Mouse (Mus musculus) A20 (cell line): ENCODE measurements around the gene Heatr4.
"Not testable (repeated sequence)": the region's sequence is repeated elsewhere in the genome, so short reads cannot be mapped to it uniquely, and the experiment has no call there.

Experiments used
- DNase-seq: peaks from one replicate; pipeline ENCODE4 v3.0.0-alpha.2; 2011; ENCODE audit warnings: low read depth, low spot score

Gene Heatr4

DNA sequence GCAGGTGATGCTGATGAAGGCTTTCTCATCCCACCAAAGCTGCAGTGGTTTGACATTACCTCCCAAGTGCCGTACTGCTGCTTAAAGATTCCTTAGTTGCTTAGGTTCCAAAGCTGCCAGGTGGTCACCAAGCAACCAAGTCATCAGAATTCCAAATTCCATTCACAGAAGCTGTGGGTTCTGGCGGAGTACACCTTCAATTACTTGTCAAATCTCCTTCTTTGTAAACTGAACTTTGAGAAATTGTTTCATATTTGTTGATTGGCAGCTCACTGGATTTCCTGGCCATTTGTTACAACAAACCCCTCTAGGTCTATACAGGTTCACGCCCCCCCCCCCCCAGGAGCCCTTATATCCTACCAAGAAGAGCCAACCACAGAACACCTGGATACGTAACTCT, at the start of gene Heatr4:
TSS of gene Heatr4 (minus strand) at position 101 of the 400 bp plus-strand sequence.
- no peak for DNase-seq

- DNase-seq: no peak
These were observed 49.5 kb upstream of the Heatr4 start for GRCm38 (mm10) chr12:84034108-84034507.

- DNase-seq: not testable (repeated sequence)
These were observed 48.6 kb upstream of the Heatr4 start for GRCm38 (mm10) chr12:84033302-84033701.

- DNase-seq: no peak
These were observed 48.2 kb upstream of the Heatr4 start for GRCm38 (mm10) chr12:84032854-84033253.

DNA sequence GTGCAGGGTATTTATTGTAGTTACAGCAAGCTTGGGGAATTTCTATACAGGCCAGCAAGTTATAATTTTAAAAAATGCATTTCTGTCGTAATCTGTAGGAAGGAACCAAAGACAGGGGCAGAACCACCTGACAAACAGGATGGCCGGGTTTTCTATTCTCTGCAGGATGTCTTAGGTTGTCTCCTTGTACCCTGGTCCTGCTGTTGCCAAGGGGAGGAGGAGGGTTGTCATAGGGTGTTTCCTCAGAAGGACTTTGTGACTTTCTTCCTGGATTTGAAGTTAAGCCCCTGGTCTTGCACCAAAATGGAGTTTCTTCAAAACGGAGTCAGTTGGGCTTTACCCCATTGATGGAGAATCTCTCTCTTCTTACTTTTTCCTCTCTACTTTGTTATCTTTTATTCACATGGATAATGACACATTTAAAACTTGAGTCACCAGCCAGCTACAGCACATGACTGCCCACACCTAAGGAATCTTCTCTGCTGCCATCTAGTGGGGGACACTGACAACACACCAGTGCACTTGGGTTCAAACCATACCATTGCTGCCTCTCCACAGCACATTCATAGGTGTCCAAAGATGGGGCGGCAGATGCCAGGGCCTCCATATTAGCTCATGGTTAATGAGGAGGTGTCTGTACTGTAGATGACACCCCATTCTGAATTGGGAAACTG, 46.1 kb upstream of the Heatr4 start:
- peak; percentile 74 for DNase-seq

- DNase-seq: not testable (repeated sequence)
These were observed 44.4 kb upstream of the Heatr4 start for GRCm38 (mm10) chr12:84029043-84029442.

DNA sequence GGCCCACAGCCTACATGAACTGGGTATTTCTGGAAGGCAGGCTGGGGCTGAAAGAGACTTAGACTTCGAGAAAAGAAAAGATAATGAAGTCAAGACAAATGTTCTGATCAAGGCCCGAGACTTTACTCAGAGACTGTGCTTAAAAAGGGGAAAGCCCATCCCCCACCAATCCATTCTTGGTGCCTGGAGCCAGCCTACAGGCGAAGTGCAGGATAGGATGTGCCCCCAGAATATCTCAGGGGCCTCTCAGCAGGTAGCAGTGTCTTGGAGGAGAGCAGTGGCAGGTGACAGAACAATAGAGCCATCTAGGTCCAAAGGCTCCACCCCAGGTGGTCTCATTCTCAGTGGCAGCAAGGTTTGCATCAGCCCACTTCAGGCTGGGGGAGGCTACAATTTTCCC, 43.7 kb upstream of the Heatr4 start:
- DNase-seq: not testable (repeated sequence)

- no peak for DNase-seq
These were observed 41.2 kb upstream of the Heatr4 start for GRCm38 (mm10) chr12:84025888-84026287.

DNA sequence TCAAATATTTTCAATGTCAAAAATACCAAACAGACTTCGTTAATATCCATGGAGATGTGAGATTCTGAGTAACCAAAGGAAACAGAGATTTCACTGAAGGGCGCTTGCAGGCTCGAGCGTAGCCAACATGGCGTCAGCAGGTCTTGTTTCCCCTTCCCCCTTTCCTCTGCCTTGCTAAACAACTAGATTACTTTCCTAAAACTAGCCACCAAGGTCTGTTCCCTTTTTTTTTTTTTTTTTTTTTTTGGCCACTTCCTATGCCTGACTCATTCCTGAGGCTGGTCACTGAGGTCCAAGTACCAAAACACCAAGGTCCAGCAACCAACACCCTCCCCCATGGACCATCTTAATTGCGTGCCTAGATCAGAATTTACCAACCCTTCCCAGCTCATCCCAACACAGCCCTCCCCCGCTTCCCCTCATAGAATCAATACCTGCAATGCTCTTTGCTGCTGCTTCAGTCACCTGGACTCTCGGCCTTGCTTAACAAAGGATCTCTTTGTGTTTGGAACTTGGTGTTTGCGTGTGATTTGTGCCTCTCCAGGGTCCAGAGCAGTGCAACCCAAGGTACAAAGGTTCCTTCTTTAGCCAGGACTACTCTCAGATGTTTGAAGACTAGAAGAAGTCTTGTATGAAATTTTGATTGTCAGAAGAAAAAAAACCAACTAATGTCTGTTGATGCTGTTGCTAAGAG, 38.5 kb upstream of the Heatr4 start:
- no peak for DNase-seq

- not testable (repeated sequence) for DNase-seq
These were observed 37.6 kb upstream of the Heatr4 start for GRCm38 (mm10) chr12:84022266-84022665.

GRCm38 (mm10) chr12:84020528-84020927, 35.9 kb upstream of the Heatr4 start:
- not testable (repeated sequence) for DNase-seq

DNA sequence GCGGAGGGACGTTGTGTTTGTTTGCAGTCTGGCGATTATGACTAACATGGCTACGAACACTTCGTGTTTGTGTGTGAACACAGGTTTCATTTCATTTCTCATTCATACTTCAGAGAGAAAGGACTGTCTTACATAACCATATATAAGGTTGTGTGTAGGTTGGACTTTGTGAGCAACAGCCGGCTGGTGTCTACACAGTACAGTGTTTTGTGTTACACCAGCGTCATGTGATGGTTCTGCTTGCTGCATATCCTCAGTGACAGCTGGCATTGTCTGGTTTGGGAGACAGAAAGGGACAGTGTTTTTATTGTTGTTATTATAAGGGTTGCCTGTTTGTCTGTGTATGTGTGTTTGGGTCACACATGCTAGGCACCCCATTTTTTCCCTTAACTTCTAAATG, 29.0 kb upstream of the Heatr4 start:
- no peak for DNase-seq

DNA sequence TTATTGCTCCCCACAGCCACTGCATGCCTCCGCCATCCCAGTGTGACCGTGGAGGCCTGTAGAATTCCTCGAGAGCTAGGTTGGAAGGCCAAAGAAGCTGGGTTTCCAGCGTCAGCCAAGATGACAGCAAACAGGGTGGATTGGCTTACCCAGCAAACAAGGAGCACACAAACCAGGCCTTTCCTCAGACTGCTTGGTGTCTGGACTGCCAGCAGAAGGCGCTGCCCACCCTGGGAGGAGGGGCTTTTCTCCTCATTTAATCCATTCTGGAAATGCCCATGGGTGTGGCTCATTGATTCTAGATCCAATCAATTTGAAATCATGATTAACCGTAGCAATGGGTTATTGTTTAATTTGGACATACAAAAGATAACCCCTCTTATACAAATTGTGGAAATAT, 28.5 kb upstream of the Heatr4 start:
- no peak for DNase-seq

DNA sequence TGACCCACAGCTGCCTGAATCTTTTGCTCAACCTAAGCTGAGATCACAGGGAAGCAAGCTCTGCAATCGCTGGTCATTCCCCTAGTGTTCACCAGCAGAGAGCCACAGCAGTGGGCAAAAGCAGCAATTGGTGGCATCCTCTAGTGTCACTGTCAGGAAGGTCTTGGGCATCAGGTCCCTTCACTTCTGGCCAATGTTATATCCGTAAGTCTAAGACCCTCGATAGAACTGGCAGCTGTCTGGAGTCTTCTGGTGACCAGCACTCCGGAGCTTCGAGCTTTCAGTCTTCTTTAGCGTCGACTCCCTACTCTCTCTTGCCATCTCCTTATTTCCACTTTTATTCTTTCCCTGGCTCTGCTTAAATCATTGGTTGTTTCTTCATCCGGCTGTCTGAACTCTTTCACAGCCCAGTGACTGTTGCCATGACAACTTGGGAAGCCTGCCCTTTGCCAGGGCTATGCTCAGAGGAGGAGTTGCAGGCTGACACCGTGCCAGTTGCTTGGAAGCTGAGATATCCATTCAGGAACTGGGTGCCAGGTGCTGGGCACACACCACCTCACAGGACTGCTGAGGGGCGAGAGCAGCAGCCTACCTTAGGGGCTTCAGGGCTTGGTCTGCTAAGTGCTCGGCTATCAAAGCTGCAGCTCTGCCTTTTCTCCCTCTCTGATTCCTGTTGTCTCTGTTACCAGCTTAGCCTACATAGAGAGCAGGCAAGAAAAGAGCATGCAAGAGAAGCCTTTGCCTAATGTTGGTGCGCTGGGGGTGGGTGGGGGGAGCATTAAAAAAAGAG, 26.8 kb upstream of the Heatr4 start:
- DNase-seq: peak; percentile 30

- DNase-seq: no peak
These were observed 25.5 kb upstream of the Heatr4 start for GRCm38 (mm10) chr12:84010201-84010600.

DNA sequence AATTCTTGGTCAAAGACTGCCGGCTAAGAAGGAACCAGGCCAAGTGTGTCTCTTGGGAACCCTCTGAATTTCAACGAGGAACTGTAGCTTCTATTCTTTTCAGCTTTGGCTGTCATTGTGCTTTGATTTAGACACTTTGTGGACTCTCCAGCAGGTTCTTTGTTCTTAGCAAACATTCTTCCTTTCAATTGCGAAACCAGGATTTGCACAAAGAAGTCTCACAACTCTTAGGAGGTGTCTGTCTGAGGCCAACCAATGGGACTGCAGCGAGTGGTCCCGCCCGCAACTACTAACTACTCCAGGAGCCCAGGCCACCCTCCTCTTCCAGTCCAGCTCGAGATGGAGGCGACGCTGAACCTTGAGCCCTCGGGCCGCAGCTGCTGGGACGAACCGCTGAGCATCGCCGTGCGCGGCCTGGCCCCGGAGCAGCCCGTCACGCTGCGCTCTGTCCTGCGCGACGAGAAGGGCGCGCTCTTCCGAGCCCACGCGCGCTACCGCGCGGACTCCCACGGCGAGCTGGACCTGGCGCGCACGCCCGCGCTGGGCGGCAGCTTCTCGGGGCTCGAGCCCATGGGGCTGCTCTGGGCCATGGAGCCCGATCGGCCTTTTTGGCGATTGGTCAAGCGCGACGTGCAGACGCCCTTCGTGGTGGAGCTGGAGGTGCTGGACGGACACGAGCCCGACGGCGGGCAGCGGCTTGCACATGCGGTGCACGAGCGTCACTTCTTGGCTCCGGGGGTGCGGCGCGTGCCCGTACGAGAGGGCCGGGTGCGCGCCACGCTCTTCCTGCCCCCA, 24.7 kb upstream of the Heatr4 start, which contains the start of gene Acot1:
TSS of gene Acot1 (plus strand) at position 320 of the 795 bp plus-strand sequence.
- DNase-seq: not testable (repeated sequence)

GRCm38 (mm10) chr12:84008729-84009128, 24.1 kb upstream of the Heatr4 start:
- no peak for DNase-seq

DNA sequence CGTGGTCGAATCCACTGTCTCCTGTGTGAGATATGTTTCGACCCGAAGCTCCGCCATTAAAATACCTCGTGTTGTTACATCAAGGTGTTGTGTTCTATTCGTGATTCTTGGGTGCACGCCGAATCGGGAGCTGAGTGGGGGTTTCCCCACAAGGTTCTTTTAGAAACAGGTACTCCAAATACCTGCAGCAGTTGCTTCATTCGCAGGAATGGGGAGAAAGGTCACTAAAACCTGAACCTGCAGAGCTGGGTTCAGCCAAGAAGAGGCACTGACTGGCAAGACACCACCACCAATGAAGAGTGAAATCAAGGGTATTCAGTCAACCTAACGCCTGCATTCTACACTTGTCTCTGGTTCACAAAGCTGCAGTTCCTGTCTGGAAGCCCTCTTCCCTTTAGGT, 23.6 kb upstream of the Heatr4 start:
- DNase-seq: no peak

DNA sequence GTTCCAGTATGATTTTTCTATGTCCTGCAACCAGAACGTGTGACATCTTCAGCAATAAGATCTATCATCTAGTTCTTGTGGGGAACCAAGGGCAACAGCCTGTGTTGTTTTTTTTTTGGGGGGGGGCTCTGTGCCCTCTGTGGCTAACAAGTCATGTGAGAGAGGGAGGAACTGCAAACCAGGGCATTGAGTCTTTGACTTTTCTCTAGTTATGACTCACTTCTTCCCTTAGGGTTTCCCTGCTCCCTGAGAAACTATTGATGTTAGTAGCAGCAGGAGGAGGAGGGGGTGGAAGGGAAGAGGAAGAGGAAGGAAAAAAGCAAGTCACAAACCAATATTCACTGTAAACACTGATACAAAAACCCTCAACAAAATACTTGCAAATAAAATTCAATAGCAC, 19.2 kb upstream of the Heatr4 start:
- DNase-seq: no peak

GRCm38 (mm10) chr12:84000418-84000817, 15.8 kb upstream of the Heatr4 start:
- DNase-seq: no peak

GRCm38 (mm10) chr12:83999237-83999636, 14.6 kb upstream of the Heatr4 start:
- DNase-seq: not testable (repeated sequence)
